Mouse (Mus musculus) kidney, embryonic 14.5 days (tissue): Measurements from ENCODE around the gene Gm13288. TPM values are rescaled to one million over a fixed set of nuclear protein-coding genes. Genes with fewer than 3 reads are reported as not detected.
"Not testable (repeated sequence)": the region's sequence is repeated elsewhere in the genome, so short reads cannot be mapped to it uniquely, and the experiment has no call there.

Experiments
- ATAC-seq: fragments of 200-750 bp; cut with Nextera tagmentation; 2 replicates; pipeline ENCODE4 v1.8.0; 2017; ENCODE audit warnings: moderate number of reproducible peaks, mild to moderate bottlenecking, moderate TSS enrichment, moderate library complexity; ENCODE audit not compliant: low FRiP score, low TSS enrichment
- H3K27ac ChIP-seq: fragments of 300-500 bp; sonication (generic); 2 replicates; pipeline ENCODE4 v1.5.1; 2014; ENCODE audit warnings: low read depth, mild to moderate bottlenecking, low read length, moderate library complexity, mixed read lengths
- H3K27me3 ChIP-seq: fragments of 300-500 bp; sonication (generic); 2 replicates; pipeline ENCODE4 v1.6.1; 2014; ENCODE audit warnings: mild to moderate bottlenecking, low read length; ENCODE audit not compliant: control insufficient read depth, insufficient read depth
- H3K36me3 ChIP-seq: fragments of 300-500 bp; sonication (generic); 2 replicates; pipeline ENCODE4 v1.6.1; 2014; ENCODE audit warnings: low read length, mixed read lengths; ENCODE audit not compliant: control insufficient read depth, insufficient read depth
- H3K4me1 ChIP-seq: fragments of 300-500 bp; sonication (generic); 2 replicates; pipeline ENCODE4 v1.6.1; 2014; ENCODE audit warnings: low read length, mixed read lengths; ENCODE audit not compliant: control insufficient read depth, insufficient read depth
- H3K4me2 ChIP-seq: fragments of 300-500 bp; sonication (generic); replicated peaks from 2 replicates; pipeline ENCODE4 v1.6.1; 2014; ENCODE audit warnings: low read depth, mild to moderate bottlenecking, low read length
- H3K4me3 ChIP-seq: fragments of 300-500 bp; sonication (generic); 2 replicates; pipeline ENCODE4 v1.5.1; 2014; ENCODE audit warnings: mild to moderate bottlenecking, low read length
- H3K9ac ChIP-seq: fragments of 300-500 bp; sonication (generic); 2 replicates; pipeline ENCODE4 v1.6.1; 2014; ENCODE audit warnings: low read depth, mild to moderate bottlenecking, low read length, moderate library complexity
- H3K9me3 ChIP-seq: fragments of 300-500 bp; sonication (generic); 2 replicates; pipeline ENCODE4 v1.6.1; 2016; ENCODE audit warnings: low read length; ENCODE audit not compliant: control insufficient read depth
- WGBS: fragments of 180-500 bp; shearing (Covaris S2); extraction: QIAGEN DNeasy Blood & Tissue Kit; methylation state at CpG from one replicate; pipeline ENCODE4 v1.1.7; 2014; 5-methylcytosine and 5-hydroxymethylcytosine counted together
- polyA plus RNA-seq: library from polyadenylated mRNA; unstranded; fragments of >200 nt; fragmentation: Nextera tagmentation; extraction: Ambion mirVana; gene quantifications from 2 replicates; pipeline ENCODE4 v1.2.1, GENCODE M21; 2014

The Gm13288 gene
- polyA plus RNA-seq, 1 experiment from 2014 or later: not detected

GRCm38 (mm10) chr4:88827116-88827515, 21.8 kb downstream of the Gm13288 start, which contains the start of gene Ifna6:
TSS of gene Ifna6 (plus strand) at chr4:88827416.
- not testable (repeated sequence) for ATAC-seq, H3K4me3 ChIP-seq, H3K27ac ChIP-seq, H3K9me3 ChIP-seq, H3K27me3 ChIP-seq, H3K36me3 ChIP-seq, H3K4me2 ChIP-seq, H3K9ac ChIP-seq, H3K4me1 ChIP-seq

DNA sequence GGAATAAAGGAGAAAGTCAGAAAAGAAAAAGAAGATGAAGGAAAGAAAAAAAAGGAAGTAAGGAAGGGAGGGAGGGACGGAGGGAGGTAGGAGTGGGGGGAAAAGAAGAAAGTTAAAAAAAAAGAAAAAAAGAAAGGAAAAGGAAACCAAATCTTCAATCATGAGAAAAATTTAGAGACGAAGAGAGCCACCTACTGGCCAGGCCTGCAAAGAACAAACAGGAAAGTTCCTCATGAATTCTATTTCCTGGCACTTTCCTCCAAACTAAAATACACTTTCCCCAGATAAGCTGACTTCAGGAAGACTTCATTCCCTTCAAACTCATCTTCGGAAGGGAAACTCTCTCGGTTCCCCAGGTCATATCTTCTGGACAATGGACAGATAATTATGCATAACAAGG, 25.2 kb downstream of the Gm13288 start:
- H3K36me3 ChIP-seq: no peaks in the 10 kb centered on the region
- no peak overlapping the region for H3K4me3 ChIP-seq
- H3K27ac ChIP-seq: no peak overlapping the region
- 25% methylated on average over 4 of the region's 4 CpGs for WGBS
- ATAC-seq: no peak
- no peaks in the 10 kb centered on the region for H3K9me3 ChIP-seq
- no peak overlapping the region for H3K9ac ChIP-seq
- no peak overlapping the region for H3K4me2 ChIP-seq
- no peaks in the 10 kb centered on the region for H3K4me1 ChIP-seq
- H3K27me3 ChIP-seq: no peaks in the 10 kb centered on the region

- H3K27me3 ChIP-seq, H3K36me3 ChIP-seq, ATAC-seq, H3K9me3 ChIP-seq, H3K4me3 ChIP-seq, H3K9ac ChIP-seq, H3K4me1 ChIP-seq, H3K4me2 ChIP-seq, H3K27ac ChIP-seq: not testable (repeated sequence)
- WGBS: 86% methylated on average over 1 of the region's 1 CpGs
These were observed 29.9 kb downstream of the Gm13288 start, which contains the start of gene Ifna5 for GRCm38 (mm10) chr4:88835225-88835624. TSS of gene Ifna5 (plus strand) at chr4:88835525.

GRCm38 (mm10) chr4:88838828-88839227, 33.5 kb downstream of the Gm13288 start:
- no peaks in the 10 kb centered on the region for H3K4me1 ChIP-seq
- H3K9ac ChIP-seq: no peak overlapping the region

DNA sequence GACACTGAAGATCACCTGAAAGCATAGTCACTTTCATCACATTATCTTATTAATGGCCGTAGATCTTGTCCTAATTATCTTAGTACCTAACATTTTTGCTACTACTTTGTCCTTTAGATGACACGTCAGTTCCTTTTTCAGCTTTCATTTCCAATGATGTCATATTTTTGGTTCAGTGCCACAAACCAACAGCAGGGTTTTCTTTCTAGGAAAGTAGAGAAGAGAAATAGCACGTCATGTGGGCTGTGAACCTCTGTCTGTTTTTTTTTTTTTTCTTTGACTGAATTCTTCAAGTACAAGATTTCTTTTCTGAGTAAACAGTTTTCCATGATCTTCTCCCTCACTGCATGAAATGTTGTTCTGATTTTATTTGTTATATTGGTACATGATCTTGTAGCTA, 34.7 kb downstream of the Gm13288 start:
- no peak overlapping the region for H3K27ac ChIP-seq
- no peak overlapping the region for H3K4me2 ChIP-seq
- no peak overlapping the region for H3K9ac ChIP-seq
- H3K9me3 ChIP-seq: no peaks in the 10 kb centered on the region
- H3K4me1 ChIP-seq: no peaks in the 10 kb centered on the region
- no peaks in the 10 kb centered on the region for H3K36me3 ChIP-seq
- H3K4me3 ChIP-seq: no peak overlapping the region
- WGBS: 77% methylated on average over 3 of the region's 3 CpGs
- ATAC-seq: no peak
- H3K27me3 ChIP-seq: no peaks in the 10 kb centered on the region

More at GRCm38 (mm10) chr4:88838828-88839227, 33.5 kb downstream of the Gm13288 start:
- Histone ChIP-seq H3K27me3 (no peaks in the 10 kb centered on the region), H3K9me3 (no peaks in the 10 kb centered on the region), H3K27ac (no peak overlapping the region), H3K36me3 (no peaks in the 10 kb centered on the region), H3K4me2 (no peak overlapping the region), H3K4me3 (no peak overlapping the region)
- ATAC-seq: no peak
- WGBS: 44% methylated on average over 3 of the region's 3 CpGs

DNA sequence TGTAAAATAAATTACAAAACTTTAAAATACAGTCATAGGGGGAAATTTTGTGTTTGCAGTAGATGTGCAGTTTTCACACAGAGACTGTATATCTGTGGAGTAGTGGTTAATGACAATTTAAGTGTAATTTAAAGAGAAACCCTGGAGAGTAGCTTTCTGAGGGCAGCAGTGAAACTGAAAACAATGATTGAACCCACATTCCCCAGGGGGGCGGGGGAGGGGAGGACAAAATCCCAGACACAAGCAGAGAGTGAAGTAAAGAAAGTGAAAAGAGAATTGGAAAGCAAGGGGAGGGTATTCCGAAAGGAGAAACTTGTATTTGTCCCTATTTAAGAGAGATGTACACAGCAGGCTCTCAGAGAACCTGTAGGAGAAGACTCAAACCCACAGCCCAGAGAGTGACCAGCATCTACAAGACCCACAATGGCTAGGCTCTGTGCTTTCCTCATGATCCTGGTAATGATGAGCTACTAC, 36.1 kb downstream of the Gm13288 start, which contains the start of gene Ifna4:
TSS of gene Ifna4 (plus strand) at position 424 of the 474 bp plus-strand sequence.
- 70% methylated on average over 2 of the region's 2 CpGs for WGBS
- no peaks in the 10 kb centered on the region for H3K9me3 ChIP-seq
- H3K27ac ChIP-seq: no peak within 1 kb of the TSS
- ATAC-seq: no peak
- H3K4me1 ChIP-seq: no peaks in the 10 kb centered on the region
- no peaks in the 10 kb centered on the region for H3K36me3 ChIP-seq
- no peak within 1 kb of the TSS for H3K9ac ChIP-seq
- H3K4me2 ChIP-seq: no peak within 1 kb of the TSS
- no peak within 1 kb of the TSS for H3K4me3 ChIP-seq
- no peaks in the 10 kb centered on the region for H3K27me3 ChIP-seq

DNA sequence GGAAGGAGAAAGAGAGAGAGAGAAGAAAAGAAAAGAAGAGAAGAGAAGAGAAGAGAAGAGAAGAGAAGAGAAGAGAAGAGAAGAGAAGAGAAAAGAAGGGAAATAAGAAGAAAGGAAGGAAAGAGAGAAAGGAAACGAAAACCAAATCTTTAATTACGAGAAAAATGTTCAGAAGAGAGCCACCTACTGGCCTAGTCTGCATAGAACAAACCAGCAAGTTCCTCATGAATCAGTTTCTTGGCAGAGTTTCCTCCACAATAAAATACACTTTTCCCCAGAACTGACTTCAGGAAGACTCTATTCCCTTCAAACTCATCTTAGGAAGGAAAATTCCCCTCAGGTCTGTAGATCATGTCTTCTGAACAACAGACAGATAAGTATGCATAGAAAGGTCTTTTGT, 40.0 kb downstream of the Gm13288 start:
- H3K4me3 ChIP-seq: no peak overlapping the region

GRCm38 (mm10) chr4:88849698-88850097, 44.4 kb downstream of the Gm13288 start, which contains the start of gene Ifna1:
TSS of gene Ifna1 (plus strand) at chr4:88850087.
- H3K4me3 ChIP-seq: no peak within 1 kb of the TSS
- no peaks in the 10 kb centered on the region for H3K27me3 ChIP-seq
- H3K4me2 ChIP-seq: no peak within 1 kb of the TSS
- no peaks in the 10 kb centered on the region for H3K9me3 ChIP-seq
- 89% methylated on average over 1 of the region's 1 CpGs for WGBS
- no peaks in the 10 kb centered on the region for H3K4me1 ChIP-seq
- H3K27ac ChIP-seq: no peak within 1 kb of the TSS
- ATAC-seq: no peak
- H3K36me3 ChIP-seq: no peaks in the 10 kb centered on the region
- H3K9ac ChIP-seq: no peak within 1 kb of the TSS

More for the DNA sequence above, 40.0 kb downstream of the Gm13288 start:
- no peaks in the 10 kb centered on the region for H3K4me1 ChIP-seq
- H3K27me3 ChIP-seq: no peaks in the 10 kb centered on the region
- no peak overlapping the region for H3K9ac ChIP-seq
- no peaks in the 10 kb centered on the region for H3K36me3 ChIP-seq
- no peaks in the 10 kb centered on the region for H3K9me3 ChIP-seq
- no peak overlapping the region for H3K27ac ChIP-seq
- 53% methylated on average over 2 of the region's 2 CpGs for WGBS
- no peak overlapping the region for H3K4me2 ChIP-seq
- no peak for ATAC-seq

GRCm38 (mm10) chr4:88851026-88851763, 45.9 kb downstream of the Gm13288 start:
- H3K36me3 ChIP-seq: no peaks in the 10 kb centered on the region
- ATAC-seq: no peak
- no peaks in the 10 kb centered on the region for H3K9me3 ChIP-seq
- no peaks in the 10 kb centered on the region for H3K4me1 ChIP-seq
- WGBS: 82% methylated on average over 4 of the region's 4 CpGs
- no peak overlapping the region for H3K27ac ChIP-seq
- no peaks in the 10 kb centered on the region for H3K27me3 ChIP-seq
- H3K4me3 ChIP-seq: no peak overlapping the region
- no peak overlapping the region for H3K9ac ChIP-seq
- H3K4me2 ChIP-seq: no peak overlapping the region
